Comparison of ENCODE assay signal across 20 mouse cellular contexts in the genomic region with DNA sequence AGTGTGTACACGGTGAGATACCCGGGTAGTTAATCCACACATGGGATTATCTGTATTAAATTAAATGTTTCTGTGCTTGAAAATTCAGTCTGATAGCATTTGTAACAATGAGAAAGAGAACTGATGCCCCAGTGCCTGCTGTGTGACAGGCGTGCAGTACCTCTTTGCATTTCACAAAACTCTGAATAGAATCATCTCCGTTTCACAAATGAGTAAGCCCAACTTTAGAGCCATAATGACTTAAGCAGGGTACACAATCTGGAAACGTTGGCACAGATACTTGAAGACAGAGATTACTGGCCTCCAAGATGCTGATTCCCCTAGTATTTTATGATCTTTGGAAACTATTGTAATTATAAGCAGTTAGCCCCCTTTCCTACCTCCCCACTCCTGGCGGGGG. TPM values are rescaled to one million over a fixed set of nuclear protein-coding genes. Genes with fewer than 3 reads are reported as not detected.
"Had no signal": no experiment of that assay in that cellular context is flagged by ENCODE, and none has a peak within 500 bp of the region (broad histone marks: within the 10 kb centered on the region; RNA-seq: fewer than 3 reads in every experiment).

No protein-coding gene starts in this region.

- H3K9ac ChIP-seq: kidney, embryonic 15.5 days; limb, embryonic 15.5 days; liver, embryonic 15.5 days; lung, embryonic 14.5 days; neural tube, embryonic 15.5 days had no signal

- H3K27me3 ChIP-seq: kidney, embryonic 15.5 days; limb, embryonic 15.5 days; liver, embryonic 15.5 days; neural tube, embryonic 15.5 days had no signal

- DNase-seq: kidney, adult 2 months; kidney, postnatal 14 days; lung, embryonic 14.5 days; lung, postnatal 10 days; lung, postnatal 4 days; midbrain, embryonic 14.5 days; right cerebral cortex, adult 18-20 months; right cerebral cortex, postnatal 25 days; thymus, postnatal 36 days had no signal

- H3K27ac ChIP-seq: kidney, embryonic 15.5 days; limb, embryonic 15.5 days; liver, embryonic 15.5 days; midbrain, embryonic 10.5 days; neural tube, embryonic 15.5 days had no signal

- H3K9me3 ChIP-seq: kidney, embryonic 15.5 days; limb, embryonic 15.5 days; liver, embryonic 15.5 days; midbrain, embryonic 10.5 days; neural tube, embryonic 15.5 days had no signal

- H3K4me2 ChIP-seq: kidney, embryonic 15.5 days; limb, embryonic 15.5 days; liver, embryonic 15.5 days; lung, embryonic 14.5 days; neural tube, embryonic 15.5 days had no signal

- H3K36me3 ChIP-seq: limb, embryonic 15.5 days; neural tube, embryonic 15.5 days had no signal

- H3K4me3 ChIP-seq: kidney, embryonic 15.5 days; limb, embryonic 15.5 days; liver, embryonic 15.5 days; midbrain, embryonic 10.5 days; myocyte; neural tube, embryonic 15.5 days had no signal

- H3K4me1 ChIP-seq: limb, embryonic 15.5 days; liver, embryonic 15.5 days had no signal

RNA-seq across cellular contexts. Expression of gene Hgd, which starts 13.8 kb away (rescaled TPM):
- total RNA-seq: left cerebral cortex, adult 18-20 months; left cerebral cortex, postnatal 14 days; megakaryocyte, adult 5-6 weeks had no signal
- polyA plus RNA-seq: large intestine, adult 2 months; limb, embryonic 11.5 days had no signal
